Mouse (Mus musculus) neural tube, embryonic 14.5 days (tissue): ENCODE measurements at regions not wholly inside any gene's neighbourhood (a gene's known extent, or its start where the extent isn't known, plus 50 kb on each side); places are given as distances from the start of the nearest gene placed in this dataset.

Source experiments
- ATAC-seq: fragments of 200-750 bp; cut with Nextera tagmentation; 2 replicates; pipeline ENCODE4 v1.8.0; 2017; ENCODE audit warnings: low read depth, mild to moderate bottlenecking, moderate TSS enrichment, moderate library complexity
- H3K27ac ChIP-seq: fragments of 300-500 bp; sonication (generic); 2 replicates; pipeline ENCODE4 v1.5.1; 2014; ENCODE audit warnings: low read depth, mild to moderate bottlenecking, control low read depth, low read length, moderate library complexity, mixed read lengths
- H3K27me3 ChIP-seq: fragments of 300-500 bp; sonication (generic); 2 replicates; pipeline ENCODE4 v1.6.1; 2014; ENCODE audit warnings: low read length; ENCODE audit not compliant: control insufficient read depth, insufficient read depth
- H3K36me3 ChIP-seq: fragments of 300-500 bp; sonication (generic); 2 replicates; pipeline ENCODE4 v1.6.1; 2014; ENCODE audit warnings: low read length, mixed read lengths; ENCODE audit not compliant: control insufficient read depth, insufficient read depth
- H3K4me1 ChIP-seq: fragments of 300-500 bp; sonication (generic); 2 replicates; pipeline ENCODE4 v1.6.1; 2014; ENCODE audit warnings: low read length; ENCODE audit not compliant: control insufficient read depth, insufficient read depth
- H3K4me2 ChIP-seq: fragments of 300-500 bp; sonication (generic); 2 replicates; pipeline ENCODE4 v1.6.1; 2014; ENCODE audit warnings: mild to moderate bottlenecking, low read depth, low read length, control low read depth
- H3K4me3 ChIP-seq: fragments of 300-500 bp; sonication (generic); 2 replicates; pipeline ENCODE4 v1.5.1; 2014; ENCODE audit warnings: low read depth, low read length, control low read depth, mixed read lengths
- H3K9ac ChIP-seq: fragments of 300-500 bp; sonication (generic); replicated peaks from 2 replicates; pipeline ENCODE4 v1.6.1; 2014; ENCODE audit warnings: low read depth, mild to moderate bottlenecking, control low read depth, low read length, mixed read lengths
- H3K9me3 ChIP-seq: fragments of 300-500 bp; sonication (generic); 2 replicates; pipeline ENCODE4 v1.6.1; 2016; ENCODE audit warnings: low read length; ENCODE audit not compliant: control insufficient read depth

- no peak overlapping the region for H3K4me2 ChIP-seq
- no peak overlapping the region for H3K4me3 ChIP-seq
- no peak overlapping the region for H3K9ac ChIP-seq
- H3K27ac ChIP-seq: no peak overlapping the region
- no peaks in the 10 kb centered on the region for H3K36me3 ChIP-seq
- H3K27me3 ChIP-seq: no peaks in the 10 kb centered on the region
- H3K9me3 ChIP-seq: no peaks in the 10 kb centered on the region
- no peak for ATAC-seq
- H3K4me1 ChIP-seq: no peaks in the 10 kb centered on the region
Observed at GRCm38 (mm10) chr10:100282471-100282870, 53.0 kb upstream of the Gm4301 start.
